10 mouse cellular contexts compared by ENCODE assay signal in genomic region chr8:113848081-113848652, GRCm38 (mm10). TPM values are rescaled to one million over a fixed set of nuclear protein-coding genes. Genes with fewer than 3 reads are reported as not detected.
DNase-seq lines count a peak whose midpoint lies in the region; ATAC-seq lines count a peak whose summit lies in the region.
"Had no signal": no experiment of that assay in that cellular context is flagged by ENCODE, and none has a peak within 500 bp of the region (broad histone marks: within the 10 kb centered on the region; RNA-seq: fewer than 3 reads in every experiment).

No protein-coding gene starts in this region.

- under 1% methylated on average over 49 of the region's 50 CpGs for WGBS in limb, embryonic 11.5 days
- under 1% methylated on average over 49 of the region's 50 CpGs for WGBS in stomach, embryonic 15.5 days

- H3K4me2 ChIP-seq in limb, embryonic 11.5 days (ENCODE audit: low read depth, severe bottlenecking), result peak overlapping the region; percentile 97
- H3K4me2 ChIP-seq in stomach, embryonic 15.5 days, result peak overlapping the region; percentile 73

- H3K9me3 ChIP-seq in limb, embryonic 11.5 days (ENCODE audit: control insufficient read depth, low read length), result no peaks in the 10 kb centered on the region
- no peaks in the 10 kb centered on the region for H3K9me3 ChIP-seq in stomach, embryonic 15.5 days

- H3K27me3 ChIP-seq in limb, embryonic 11.5 days (ENCODE audit: control insufficient read depth, insufficient read depth, low read length), result peaks cover 37% of the 10 kb centered on the region
- peaks cover 35% of the 10 kb centered on the region for H3K27me3 ChIP-seq in stomach, embryonic 15.5 days (replicated peaks)

- ATAC-seq in limb, embryonic 11.5 days (ENCODE audit: insufficient number of reproducible peaks, low FRiP score, low TSS enrichment, low read depth), result peak; percentile 10; the same call in 1 of the 2 replicates
- ATAC-seq in stomach, embryonic 15.5 days (ENCODE audit: insufficient read depth, low FRiP score, low read depth), result peak; percentile 43; the same call in 1 of the 2 replicates
- ATAC-seq: inflammation-experienced regulatory T-cells, adult 6 months had no signal

- no peak overlapping the region for H3K27ac ChIP-seq in limb, embryonic 11.5 days (replicated peaks; ENCODE audit: low read depth, low read length)
- no peak overlapping the region for H3K27ac ChIP-seq in stomach, embryonic 15.5 days

- H3K36me3 ChIP-seq in limb, embryonic 11.5 days (ENCODE audit: control insufficient read depth, insufficient read depth, low read length), result no peaks in the 10 kb centered on the region
- H3K36me3 ChIP-seq in stomach, embryonic 15.5 days, result no peaks in the 10 kb centered on the region

- peak overlapping the region; percentile 36; the same call in 1 of the 2 replicates for H3K9ac ChIP-seq in limb, embryonic 11.5 days (ENCODE audit: low read length)
- no peak overlapping the region for H3K9ac ChIP-seq in stomach, embryonic 15.5 days

- DNase-seq in embryo, embryonic 10.5 days (ENCODE audit: low spot score), result peak; percentile 22
- no peak for DNase-seq in embryo, embryonic 11 days
- DNase-seq in right cerebral cortex, postnatal 25 days, result peak; percentile 12
- DNase-seq in right cerebral cortex, adult 2 months (ENCODE audit: low spot score in 2 of 2), result no peak
- DNase-seq in limb, embryonic 11.5 days (ENCODE audit: low spot score), result peak; percentile 34
- no peak for DNase-seq in cerebellum, adult 9-10 months
- no peak for DNase-seq in testis, postnatal 10 days (ENCODE audit: low spot score)

- peaks cover 6% of the 10 kb centered on the region for H3K4me1 ChIP-seq in limb, embryonic 11.5 days (ENCODE audit: control insufficient read depth, insufficient read depth, low read length)
- peaks cover 12% of the 10 kb centered on the region; the same call in 1 of the 2 replicates for H3K4me1 ChIP-seq in stomach, embryonic 15.5 days

- H3K4me3 ChIP-seq in limb, embryonic 11.5 days (ENCODE audit: low read depth, low read length), result peak overlapping the region; percentile 45
- peak overlapping the region; percentile 40 for H3K4me3 ChIP-seq in stomach, embryonic 15.5 days (replicated peaks)

RNA-seq across cellular contexts. Expression of gene Adamts18, which starts 0.4 kb away (rescaled TPM):
- 3.6 and 4.4 TPM in 2 replicates for polyA plus RNA-seq in limb, embryonic 11.5 days (2014; fragmentation: Nextera tagmentation; extraction: Ambion mirVana)
- 0.59 and 0.72 TPM in 2 replicates for polyA plus RNA-seq in stomach, embryonic 15.5 days (2015; fragmentation: Nextera tagmentation; extraction: Ambion mirVana)
- polyA plus RNA-seq: C2C12; inflammation-experienced regulatory T-cells, adult 6 months had no signal

Comparison
In these comparisons a context has a peak if more than half of its experiments do, and no peak if none do; other contexts are left out.
1. DNase-seq: peak in embryo, embryonic 10.5 days (single experiment), right cerebral cortex, postnatal 25 days (single experiment) and limb, embryonic 11.5 days (single experiment); none in embryo, embryonic 11 days (single experiment), right cerebral cortex, adult 2 months (0 of 2), cerebellum, adult 9-10 months (single experiment) and testis, postnatal 10 days (single experiment).